Mouse (Mus musculus): Measurements from ENCODE around the gene Pax2. TPM values are rescaled to one million over a fixed set of nuclear protein-coding genes. Genes with fewer than 3 reads are reported as not detected.

Pax2 gene
- polyA plus RNA-seq, 1 experiment = not detected

- Histone ChIP-seq H3K4me1 (ENCODE audit: control insufficient read depth, insufficient read depth, low read length) (0 out of 2 replicates have a peak, but pooled peaks cover 3% of the 10 kb centered on the region), H3K27ac (ENCODE audit: insufficient read depth, low read depth, low read length) (no peak overlapping the region), H3K4me3 (ENCODE audit: insufficient read depth, low read depth, low read length) (no peak overlapping the region)
- TF ChIP-seq CTCF (IDR thresholded peaks at IDR 0.05; ENCODE audit: insufficient read depth, low read depth, low read length) (no peak), POLR2A (IDR thresholded peaks at IDR 0.05; ENCODE audit: insufficient read depth, low read depth, low read length) (no peak)
- 93% methylated on average over 7 of the region's 7 CpGs for WGBS
These were observed 120.7 kb downstream of the Pax2 start for GRCm38 (mm10) chr19:44876529-44876928.

- Histone ChIP-seq H3K4me1 (ENCODE audit: control insufficient read depth, insufficient read depth, low read length) (peaks cover 9% of the 10 kb centered on the region), H3K27ac (ENCODE audit: insufficient read depth, low read depth, low read length) (no peak overlapping the region), H3K4me3 (ENCODE audit: insufficient read depth, low read depth, low read length) (peak overlapping the region; percentile 37)
- TF ChIP-seq POLR2A (IDR thresholded peaks at IDR 0.05; ENCODE audit: insufficient read depth, low read depth, low read length) (no peak), CTCF (IDR thresholded peaks at IDR 0.05; ENCODE audit: insufficient read depth, low read depth, low read length) (no peak)
- 1% methylated on average over 31 of the region's 31 CpGs for WGBS
These were observed 126.7 kb downstream of the Pax2 start for GRCm38 (mm10) chr19:44882552-44883024.

- TF ChIP-seq CTCF (IDR thresholded peaks at IDR 0.05; ENCODE audit: insufficient read depth, low read depth, low read length) (no peak), POLR2A (IDR thresholded peaks at IDR 0.05; ENCODE audit: insufficient read depth, low read depth, low read length) (no peak)
- Histone ChIP-seq H3K27ac (ENCODE audit: insufficient read depth, low read depth, low read length) (no peak overlapping the region), H3K4me1 (ENCODE audit: control insufficient read depth, insufficient read depth, low read length) (peaks cover 9% of the 10 kb centered on the region), H3K4me3 (ENCODE audit: insufficient read depth, low read depth, low read length) (no peak overlapping the region)
- WGBS = 44% methylated on average over 3 of the region's 3 CpGs
These were observed 128.5 kb downstream of the Pax2 start for GRCm38 (mm10) chr19:44884331-44884730.

GRCm38 (mm10) chr19:44886475-44886874, 130.6 kb downstream of the Pax2 start:
- H3K27ac ChIP-seq (ENCODE audit: insufficient read depth, low read depth, low read length) = no peak overlapping the region
- H3K4me1 ChIP-seq (ENCODE audit: control insufficient read depth, insufficient read depth, low read length) = peaks cover 9% of the 10 kb centered on the region
- no peak for TF ChIP-seq CTCF (IDR thresholded peaks at IDR 0.05; ENCODE audit: insufficient read depth, low read depth, low read length)
- no peak for TF ChIP-seq POLR2A (IDR thresholded peaks at IDR 0.05; ENCODE audit: insufficient read depth, low read depth, low read length)
- no peak overlapping the region for H3K4me3 ChIP-seq (ENCODE audit: insufficient read depth, low read depth, low read length)
- 32% methylated on average over 3 of the region's 3 CpGs for WGBS

Other genes starting within 250 kb of the Pax2 start
- not detected in 2 replicates for gene Sec31b, start 210.2 kb upstream of the Pax2 start, polyA plus RNA-seq (2012; ENCODE audit: insufficient read depth, insufficient read length, low replicate concordance, missing spikeins)
- gene Gm20538, start 203.2 kb upstream of the Pax2 start, polyA plus RNA-seq (2012; ENCODE audit: insufficient read depth, insufficient read length, low replicate concordance, missing spikeins) = not detected in 2 replicates
- not detected in 2 replicates for gene Ndufb8, start 200.6 kb upstream of the Pax2 start, polyA plus RNA-seq (2012; ENCODE audit: insufficient read depth, insufficient read length, low replicate concordance, missing spikeins)
- not detected in 2 replicates for gene Hif1an, start 193.2 kb upstream of the Pax2 start, polyA plus RNA-seq (2012; ENCODE audit: insufficient read depth, insufficient read length, low replicate concordance, missing spikeins)
- gene Slf2, start 175.1 kb downstream of the Pax2 start, polyA plus RNA-seq (2012; ENCODE audit: insufficient read depth, insufficient read length, low replicate concordance, missing spikeins) = not detected in 2 replicates
- gene Sema4g, start 233.1 kb downstream of the Pax2 start, polyA plus RNA-seq (2012; ENCODE audit: insufficient read depth, insufficient read length, low replicate concordance, missing spikeins) = 101 TPM in 1 of 2 replicates, not detected in the other
- gene Twnk, start 249.6 kb downstream of the Pax2 start, polyA plus RNA-seq (2012; ENCODE audit: insufficient read depth, insufficient read length, low replicate concordance, missing spikeins) = not detected in 2 replicates